Mouse (Mus musculus) ES-CJ7 (cell line): Measurements from ENCODE around the gene Rrp1b.

Source experiments
- DNase-seq: peaks from one replicate; pipeline ENCODE4 v3.0.0; 2011; ENCODE audit warnings: low read depth, low spot score

Gene Rrp1b

DNA sequence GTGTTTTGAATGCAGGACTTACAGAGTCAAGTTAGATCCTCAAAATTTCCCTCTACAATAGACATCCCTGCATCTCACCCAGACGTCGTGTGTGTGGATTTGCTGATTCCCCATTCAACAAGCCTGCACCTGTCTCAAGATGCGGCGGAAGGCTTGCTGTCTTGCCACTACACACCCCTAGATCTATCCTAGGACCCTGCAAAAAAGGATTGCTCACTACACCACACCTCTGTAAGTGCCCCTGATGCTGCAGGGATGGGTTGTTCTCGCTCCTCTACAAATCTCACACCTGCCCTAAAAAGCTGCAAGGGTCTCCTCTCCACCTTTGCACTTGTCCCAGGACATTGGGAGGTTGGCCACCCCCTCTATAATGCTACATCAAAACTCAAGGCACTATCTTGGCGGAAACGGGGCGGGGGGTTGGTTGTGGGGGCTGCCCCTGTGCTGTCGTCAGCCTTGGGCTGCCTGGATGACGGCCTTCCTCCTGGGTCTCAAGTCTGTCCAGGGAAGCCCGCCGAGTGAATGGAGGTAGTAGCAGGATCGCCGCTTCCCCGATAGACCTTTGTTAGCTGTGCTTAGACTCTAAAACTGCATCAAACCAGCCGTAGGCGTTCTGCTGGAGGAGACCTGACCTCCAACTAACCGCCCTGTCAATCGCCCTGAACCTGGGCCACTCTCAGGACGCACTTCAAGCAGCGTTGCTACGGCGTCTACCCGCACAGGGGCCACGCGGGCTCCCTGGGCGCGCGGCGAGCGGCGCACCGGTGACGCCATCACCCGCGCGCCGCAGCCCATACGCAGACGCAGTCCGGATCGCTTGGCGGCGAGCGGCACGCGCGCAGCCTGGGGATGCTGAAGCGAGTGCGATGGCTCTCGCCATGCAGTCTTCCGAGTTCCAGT lies at the start of gene Rrp1b, which contains the start of gene Hsf2bp:
Gene Rrp1b (plus strand): TSS at position 492 of the 900 bp plus-strand sequence.
Gene Hsf2bp (minus strand): TSS at position 741 of the 900 bp plus-strand sequence.
- peak; percentile 75 for DNase-seq

DNA sequence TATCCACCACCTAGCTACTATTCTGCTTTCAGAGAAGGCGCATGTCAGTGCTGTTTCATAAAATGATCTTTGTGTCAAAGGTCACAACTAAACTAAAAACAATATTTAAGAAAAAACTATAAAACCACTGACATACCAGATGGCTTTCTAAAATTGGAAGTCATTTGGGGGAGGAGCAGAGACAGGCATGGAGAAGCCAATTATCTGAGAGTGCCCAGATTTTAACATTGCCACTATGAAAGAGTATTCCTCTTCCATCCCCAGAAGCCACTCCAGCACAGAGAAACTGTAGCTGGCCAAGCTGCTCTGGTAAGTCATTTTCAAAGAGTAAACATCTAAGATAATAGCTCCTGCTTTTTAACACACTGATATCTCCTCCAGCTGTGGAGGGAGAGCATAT lies 49.0 kb upstream of the Rrp1b start:
- no peak for DNase-seq

DNA sequence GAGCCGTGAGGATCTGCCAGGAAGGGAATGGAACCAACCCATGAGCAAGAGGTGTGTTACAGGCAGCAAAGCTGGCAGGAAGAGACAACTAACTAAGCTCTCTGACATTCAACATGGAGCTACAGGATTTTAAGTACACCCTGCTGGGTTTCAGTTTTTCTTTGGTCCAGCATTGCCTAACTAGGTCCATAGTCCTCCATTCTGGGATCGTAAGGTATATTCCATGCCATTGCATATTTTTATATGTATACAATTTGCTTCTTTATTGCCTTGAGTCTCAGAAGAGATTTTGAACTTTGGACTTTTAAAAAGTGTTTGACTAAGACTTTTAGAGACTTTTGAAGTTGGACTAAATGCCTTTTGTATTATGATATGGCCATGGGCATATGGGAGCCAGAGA lies 46.9 kb upstream of the Rrp1b start:
- no peak for DNase-seq

DNA sequence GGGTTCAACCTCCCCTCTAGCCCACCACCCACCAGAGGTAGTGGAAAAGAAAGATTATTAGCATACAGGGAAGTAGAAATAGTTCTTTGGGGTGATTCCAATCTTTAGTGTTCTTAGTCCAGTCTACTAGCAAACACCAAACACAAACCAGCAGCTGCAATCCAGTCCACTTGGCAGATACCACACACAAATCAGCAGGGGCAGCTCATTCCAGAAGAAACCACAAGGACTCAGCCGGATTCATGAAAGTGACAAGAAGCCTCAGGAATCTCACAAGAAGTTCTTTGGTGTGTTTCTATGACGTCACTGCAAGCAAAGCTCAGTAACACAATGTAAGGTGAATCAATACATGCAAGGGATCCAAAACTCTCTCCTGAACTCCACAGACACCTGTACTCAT lies 43.9 kb upstream of the Rrp1b start:
- no peak for DNase-seq

DNA sequence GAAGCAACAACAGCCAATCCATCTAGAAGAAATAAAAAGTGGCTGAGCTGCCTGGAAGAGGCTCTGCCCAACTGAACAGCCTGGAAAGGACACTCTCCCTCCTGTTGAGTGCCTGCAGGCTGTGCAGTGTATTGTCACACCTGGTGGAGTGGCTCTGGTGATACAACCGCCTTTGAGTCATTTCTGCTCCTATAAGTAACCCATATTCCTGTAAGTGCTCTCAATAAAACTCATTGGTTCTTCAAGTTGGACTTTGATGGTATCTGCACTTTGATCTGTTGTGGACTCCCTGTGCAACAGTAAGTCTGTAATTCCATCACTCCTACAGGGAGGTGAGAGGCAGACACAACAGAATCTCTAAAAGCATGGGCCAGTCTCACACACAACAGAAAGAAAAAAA lies 42.5 kb upstream of the Rrp1b start:
- no peak for DNase-seq

DNA sequence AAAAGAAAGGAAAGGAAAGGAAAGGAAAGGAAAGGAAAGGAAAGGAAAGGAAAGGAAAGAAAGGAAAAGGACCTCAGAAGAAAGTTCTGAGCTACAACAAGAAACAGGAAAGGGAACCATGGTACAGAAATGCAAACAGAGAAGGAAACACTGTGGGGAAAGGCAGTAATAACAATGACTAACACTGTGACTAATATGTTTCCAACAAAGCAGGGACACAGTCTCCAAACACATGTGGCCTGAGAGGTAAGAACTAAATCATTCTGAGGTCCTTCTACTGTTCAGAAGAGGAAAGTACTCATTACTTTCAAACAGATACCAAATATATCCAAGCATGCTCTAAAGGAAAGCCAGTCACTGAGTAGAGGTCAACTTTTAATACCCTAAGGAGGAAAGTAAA lies 41.8 kb upstream of the Rrp1b start:
- DNase-seq, result no peak

DNA sequence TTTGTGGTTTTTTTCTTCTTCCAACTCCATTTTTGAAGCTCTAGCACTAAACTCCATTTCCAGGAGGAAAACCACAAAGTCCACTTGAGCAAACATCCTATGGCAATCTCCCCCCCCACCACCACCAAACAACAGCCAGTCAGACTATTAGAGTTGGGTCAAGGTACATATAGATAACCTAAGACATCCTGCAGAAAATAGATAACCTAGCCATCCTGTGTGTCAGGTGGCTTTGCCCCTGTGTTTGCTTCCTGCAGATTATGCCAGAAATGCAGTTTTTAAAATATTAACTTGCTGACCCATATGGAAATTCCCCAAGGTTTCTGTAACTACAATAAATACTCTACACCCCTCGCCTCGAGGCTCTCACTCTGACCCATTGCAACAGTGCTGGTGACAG lies 40.1 kb upstream of the Rrp1b start:
- no peak for DNase-seq

DNA sequence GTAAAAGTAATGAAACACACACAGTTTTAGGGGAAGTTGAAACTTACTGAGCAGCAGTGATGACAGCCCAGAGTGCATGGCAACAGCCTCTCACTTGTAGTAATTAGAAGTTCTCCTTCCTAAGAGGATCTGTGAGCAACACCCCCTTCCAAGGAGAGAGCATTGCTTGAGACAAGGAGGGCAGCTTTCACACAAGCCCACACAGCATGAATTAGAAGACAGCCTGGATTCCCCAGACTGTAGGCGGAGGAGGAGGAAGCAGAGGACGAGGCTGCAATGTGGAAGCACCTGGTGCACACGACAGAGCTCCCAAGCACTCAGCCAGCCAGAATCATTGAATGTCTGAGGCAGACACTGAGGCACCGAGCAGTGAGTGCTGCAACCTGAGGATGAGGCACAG lies 39.6 kb upstream of the Rrp1b start:
- DNase-seq, result no peak

DNA sequence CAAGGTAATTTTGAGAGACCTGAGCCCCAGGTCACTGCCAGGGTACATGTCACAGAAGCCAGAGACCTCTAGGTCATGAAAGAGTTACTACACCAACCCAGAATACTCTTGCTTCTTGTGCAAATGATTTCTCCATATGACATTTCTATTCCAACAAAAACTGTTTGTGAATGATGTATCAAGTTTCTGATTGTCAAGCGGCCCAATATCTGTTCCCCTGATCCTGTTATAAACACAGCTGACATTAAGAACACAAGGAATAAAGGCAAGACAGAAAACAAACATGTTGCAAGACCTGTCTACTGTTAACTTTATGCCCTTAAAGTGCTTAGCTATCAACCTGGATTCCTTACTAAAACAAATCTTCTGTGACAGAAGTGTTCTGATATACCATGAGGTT lies 37.5 kb upstream of the Rrp1b start:
- DNase-seq, result no peak

DNA sequence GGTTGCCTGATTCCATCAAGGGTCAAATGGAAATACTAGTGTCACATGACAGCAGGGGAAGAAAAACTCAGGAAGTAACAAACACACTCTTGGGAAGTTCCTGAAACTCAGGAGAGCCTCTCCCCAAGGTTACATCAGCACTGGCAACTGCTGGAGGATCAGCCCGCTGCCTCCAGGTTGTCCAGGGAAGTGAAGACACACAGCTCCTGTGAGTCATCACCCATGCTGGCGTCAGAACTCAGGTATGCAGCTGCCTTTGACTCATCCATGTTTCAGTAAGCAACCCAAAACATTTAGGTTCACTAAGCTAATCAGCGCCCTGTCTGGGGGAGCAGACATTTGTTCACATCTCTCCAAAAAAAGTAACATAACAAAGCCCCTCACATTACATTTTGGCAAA lies 32.6 kb upstream of the Rrp1b start:
- no peak for DNase-seq

DNA sequence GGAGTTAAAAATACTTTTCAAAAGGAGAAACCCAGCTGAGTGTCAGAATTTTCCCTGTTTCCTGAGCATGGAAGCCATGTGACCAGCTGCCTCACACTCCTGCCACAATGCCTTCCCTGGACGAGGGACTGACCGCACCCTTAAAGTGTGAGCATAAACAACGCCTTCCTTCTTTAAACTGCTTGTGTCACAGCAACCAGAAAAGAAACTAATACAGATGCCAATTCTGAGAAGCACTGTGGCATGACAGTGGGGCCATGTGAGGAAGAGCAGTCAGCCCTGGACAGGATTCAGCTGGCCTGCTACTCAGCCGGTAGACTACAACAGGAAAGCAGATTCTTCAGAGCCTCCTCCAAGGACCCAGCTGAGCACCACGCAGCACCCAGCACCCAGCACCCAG lies 29.1 kb upstream of the Rrp1b start:
- no peak for DNase-seq

DNA sequence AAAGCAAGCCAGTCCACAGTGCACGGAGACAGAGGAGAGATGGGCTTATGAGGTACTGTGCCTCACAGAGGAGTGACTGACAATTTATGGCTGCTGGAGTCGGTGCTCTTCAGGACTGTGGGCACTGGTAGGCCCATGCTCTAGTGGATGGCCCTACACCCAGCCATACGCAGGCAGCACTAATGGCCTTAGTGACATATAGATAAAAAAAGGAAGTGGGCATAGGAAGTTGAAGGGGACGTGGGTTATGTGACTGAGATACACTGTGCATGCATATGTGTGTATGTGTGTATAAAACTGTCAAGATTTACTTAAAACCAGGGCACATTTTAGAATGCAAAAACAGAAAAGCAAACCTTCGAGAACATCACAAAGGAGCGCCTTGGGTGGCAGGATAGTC lies 24.2 kb upstream of the Rrp1b start:
- DNase-seq, result no peak

DNA sequence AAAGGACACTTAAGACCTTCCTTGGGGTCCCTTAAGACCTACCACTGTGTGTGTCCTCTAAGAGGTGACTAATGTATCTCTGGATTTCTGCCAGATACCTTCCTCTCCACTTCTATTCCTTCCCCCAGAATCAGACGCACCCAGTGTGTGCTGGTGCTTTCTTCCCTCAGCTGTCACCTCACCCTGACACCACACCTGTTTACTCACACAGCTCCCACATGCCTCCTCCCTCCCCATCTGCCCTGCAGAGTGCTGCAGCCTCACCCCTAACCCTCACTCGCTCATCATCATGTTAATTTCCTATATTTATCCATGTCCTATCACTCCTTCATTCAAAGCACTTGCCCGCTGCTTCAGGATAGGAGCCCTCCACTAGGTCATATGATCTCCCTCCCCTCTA lies 23.6 kb upstream of the Rrp1b start:
- no peak for DNase-seq

DNA sequence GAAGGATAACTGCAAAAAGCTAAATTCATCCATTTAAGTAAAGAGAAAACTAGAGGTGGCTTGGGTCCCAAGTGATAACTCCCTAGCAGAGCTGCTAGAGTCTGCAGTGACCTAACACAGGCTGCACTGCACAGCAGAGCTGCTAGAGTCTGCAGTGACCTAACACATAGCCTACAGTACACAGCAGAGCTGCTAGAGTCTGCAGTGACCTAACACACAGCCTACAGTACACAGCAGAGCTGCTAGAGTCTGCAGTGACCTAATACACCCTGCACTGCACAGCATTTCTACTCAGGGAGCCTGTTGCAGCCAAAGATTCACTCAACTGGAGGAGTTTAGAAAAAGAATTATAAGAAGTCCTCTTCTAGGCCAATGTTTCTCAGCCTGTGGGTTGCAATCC lies 22.2 kb upstream of the Rrp1b start:
- no peak for DNase-seq

DNA sequence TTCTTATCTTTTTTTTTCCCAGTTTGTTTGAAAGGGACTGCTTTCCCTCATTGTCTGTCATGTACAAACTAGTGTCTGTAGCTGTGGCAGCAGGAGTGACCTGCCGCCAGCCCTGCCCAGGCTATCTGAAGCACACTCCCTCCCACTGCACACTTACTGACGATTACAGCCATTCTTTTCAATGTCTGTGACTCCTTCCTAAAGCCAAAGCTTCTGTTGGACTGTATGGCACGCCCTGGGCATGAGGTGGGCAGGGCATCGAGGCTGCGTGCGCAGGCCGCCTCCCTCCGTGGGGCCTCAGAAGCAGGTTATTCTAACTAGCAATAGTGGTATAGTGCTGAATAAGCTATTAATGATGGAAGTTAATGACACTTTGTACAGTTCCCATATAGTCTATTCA lies 19.4 kb upstream of the Rrp1b start:
- no peak for DNase-seq

DNA sequence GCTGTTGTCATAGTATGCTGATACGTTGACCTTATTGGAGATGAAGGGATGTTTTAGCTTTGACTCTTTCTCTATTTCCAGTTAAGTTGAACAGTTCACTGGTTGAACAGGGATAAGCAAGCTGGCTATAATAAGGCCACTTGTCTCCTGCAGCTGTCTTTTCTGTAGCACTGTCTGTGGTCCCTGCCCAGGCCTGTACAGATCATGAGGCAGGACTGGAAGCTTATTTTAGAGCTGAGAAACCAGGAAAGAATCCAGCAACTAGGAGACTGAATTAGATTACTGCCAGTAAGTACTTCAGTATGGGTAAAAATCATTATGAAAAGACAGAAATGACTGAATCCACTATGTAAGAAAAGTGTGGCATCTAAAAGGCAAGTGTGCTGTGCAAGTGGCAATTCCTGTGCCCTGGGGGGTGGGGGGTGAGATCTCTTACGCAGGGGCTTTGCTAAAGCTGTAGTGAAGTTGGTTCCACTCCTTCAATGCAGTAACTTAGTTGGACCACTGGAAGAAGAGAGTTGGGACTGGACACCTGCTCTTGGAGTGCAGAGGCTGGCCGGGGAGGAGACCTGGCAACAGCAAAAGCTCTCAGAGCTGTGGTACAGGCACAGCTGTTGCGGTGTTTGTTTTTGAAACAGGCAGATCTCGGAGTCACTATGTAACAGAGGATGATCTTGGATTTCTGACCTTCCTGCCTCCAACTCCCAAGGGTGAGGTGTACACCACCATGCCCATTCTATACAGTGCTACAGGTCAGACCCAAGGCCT lies 17.6 kb upstream of the Rrp1b start:
- no peak for DNase-seq

DNA sequence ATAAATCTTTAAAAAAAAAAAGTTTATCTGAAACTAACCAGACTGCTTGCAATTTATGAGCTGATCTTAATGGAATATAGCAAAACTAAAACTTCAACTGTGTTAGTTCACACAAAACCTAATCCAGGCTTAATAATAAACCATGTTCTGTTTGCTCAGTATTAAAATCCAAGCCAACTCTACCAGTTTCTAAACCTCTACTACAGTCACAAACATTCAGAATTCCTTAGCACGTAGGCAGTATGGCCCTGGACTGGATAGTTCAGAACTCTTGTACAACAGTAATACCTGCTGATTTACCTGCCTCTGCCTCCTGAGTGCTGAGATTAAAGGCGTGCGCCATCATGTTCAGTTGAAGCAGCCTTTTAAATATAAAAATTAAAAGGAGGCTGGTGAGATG lies 13.9 kb upstream of the Rrp1b start:
- no peak for DNase-seq

DNA sequence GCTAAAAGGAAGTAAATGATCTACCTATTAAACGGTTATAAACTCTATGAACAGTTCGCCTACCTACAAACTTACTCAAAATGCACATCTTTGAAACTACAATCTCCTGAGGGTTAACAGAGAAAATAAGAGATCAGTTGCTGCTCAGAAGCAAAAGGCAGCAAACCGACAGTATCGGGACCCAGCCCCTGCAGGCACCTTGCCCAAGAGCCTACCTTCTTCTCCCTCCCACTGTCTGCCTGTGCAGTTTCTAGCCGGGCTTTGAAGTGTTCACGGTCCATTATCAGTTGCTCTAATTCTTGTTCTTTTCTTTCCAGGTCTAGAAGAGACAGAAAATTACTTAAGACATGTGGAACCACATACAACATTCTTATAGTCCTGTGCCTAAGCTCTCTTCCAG lies 13.3 kb upstream of the Rrp1b start:
- no peak for DNase-seq

DNA sequence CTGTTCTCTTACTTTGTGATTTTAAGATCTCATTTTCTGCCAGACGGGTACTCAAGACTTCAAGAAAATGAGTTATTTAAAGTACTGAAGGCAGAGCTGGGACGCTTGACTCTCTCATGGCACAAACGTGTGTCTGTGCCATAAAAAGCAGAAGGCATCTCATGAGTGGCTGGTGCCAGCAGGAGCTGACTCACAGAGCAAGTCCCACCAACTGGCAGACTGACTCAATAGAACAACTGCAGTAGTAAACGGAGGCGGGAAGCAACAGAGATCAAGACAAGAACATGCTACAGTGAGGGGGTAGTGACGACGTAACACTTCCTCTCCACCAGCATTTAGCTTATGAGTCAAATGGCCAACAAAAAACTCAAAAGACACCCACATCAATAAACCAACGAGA lies 12.8 kb upstream of the Rrp1b start:
- no peak for DNase-seq

DNA sequence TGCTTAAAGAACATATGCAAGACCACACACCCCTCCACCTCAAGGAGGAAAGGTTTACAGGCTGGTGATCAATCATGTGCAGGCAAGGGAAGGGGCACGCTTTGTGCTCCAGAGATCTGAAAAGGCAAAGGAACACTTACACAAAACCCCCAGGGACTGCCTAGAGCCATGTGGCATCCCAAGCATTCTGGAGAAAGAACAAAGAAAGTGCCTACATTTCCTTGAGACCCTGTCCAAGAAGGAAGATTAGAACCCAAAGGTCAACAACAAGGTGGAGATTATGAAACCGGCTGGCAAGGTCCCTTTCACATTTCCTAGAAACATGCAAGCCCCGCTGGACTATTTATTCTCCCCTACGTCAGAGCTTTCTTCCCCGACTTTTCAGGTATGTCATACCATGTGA lies 11.2 kb upstream of the Rrp1b start:
- no peak for DNase-seq

DNA sequence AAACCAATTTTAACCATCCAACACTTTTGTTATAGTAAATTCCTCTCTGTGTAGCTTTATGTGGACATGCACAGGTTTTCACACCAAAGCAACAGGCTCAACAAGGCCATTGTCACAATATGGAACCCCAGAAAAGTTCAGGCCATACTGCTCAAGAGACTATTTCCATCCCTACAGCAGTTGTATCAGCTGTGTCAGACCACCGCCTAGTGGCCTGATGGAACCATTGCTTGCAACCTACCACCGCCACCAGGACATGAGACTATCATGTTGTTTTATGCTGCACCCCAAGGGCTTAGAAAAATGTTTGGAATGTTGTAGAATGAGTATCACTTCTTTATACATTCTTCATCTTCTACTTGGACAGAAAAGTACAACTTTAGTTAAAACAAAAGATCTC lies 10.5 kb upstream of the Rrp1b start:
- DNase-seq, result peak; percentile 73

DNA sequence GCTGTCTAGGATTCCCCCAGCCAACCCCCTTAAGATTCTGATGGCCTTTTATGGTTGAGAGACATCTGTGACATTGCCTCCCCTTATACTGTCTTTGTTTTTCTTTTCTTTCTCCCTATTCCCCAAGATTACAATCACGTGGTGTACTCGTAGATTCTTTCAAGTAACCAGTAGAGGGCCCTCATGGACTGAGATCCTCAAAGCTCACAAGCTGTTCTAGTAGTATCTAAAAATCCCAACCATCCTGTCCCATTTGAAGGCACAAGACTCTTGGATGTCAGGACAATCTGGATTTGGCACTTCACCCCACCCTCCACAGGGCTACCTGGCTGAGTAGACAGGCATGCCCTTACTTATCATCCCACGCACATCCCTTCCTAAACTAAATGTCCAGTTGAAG lies 8.2 kb upstream of the Rrp1b start:
- DNase-seq, result peak; percentile 75

DNA sequence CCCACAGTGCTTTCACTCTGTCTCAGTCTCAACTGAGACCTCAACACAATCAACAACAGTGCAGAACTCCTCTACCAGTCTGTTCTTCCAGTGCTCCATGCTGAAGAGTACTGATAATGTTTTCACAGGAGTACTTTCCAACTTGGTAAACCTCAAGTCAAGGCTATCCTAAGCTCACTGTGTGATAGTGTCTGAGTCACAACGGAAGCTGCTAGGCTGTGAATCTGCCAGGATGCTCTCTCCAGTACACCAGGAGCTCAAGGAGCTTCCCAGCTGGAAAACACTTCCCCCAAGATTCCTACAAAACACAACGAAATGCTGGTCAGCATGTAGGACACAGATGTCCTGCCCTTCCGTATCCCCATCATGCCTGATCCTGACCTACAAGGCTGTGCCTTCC lies 7.6 kb upstream of the Rrp1b start:
- DNase-seq, result no peak
